Mouse (Mus musculus) urinary bladder, postnatal 36 days (tissue): ENCODE data around the gene Gm11172.
A peak's percentile ranks its signal among the peaks of the same experiment; 100 is the strongest.
"Not testable (repeated sequence)": the region's sequence is repeated elsewhere in the genome, so short reads cannot be mapped to it uniquely, and the experiment has no call there.

ENCODE experiments used
- DNase-seq, 2 experiments: peaks; one replicate each; pipeline ENCODE4 v3.0.0; 2022; ENCODE audit warnings: low spot score in 2 of 2, mixed read lengths in 1 of 2

The Gm11172 gene

DNA sequence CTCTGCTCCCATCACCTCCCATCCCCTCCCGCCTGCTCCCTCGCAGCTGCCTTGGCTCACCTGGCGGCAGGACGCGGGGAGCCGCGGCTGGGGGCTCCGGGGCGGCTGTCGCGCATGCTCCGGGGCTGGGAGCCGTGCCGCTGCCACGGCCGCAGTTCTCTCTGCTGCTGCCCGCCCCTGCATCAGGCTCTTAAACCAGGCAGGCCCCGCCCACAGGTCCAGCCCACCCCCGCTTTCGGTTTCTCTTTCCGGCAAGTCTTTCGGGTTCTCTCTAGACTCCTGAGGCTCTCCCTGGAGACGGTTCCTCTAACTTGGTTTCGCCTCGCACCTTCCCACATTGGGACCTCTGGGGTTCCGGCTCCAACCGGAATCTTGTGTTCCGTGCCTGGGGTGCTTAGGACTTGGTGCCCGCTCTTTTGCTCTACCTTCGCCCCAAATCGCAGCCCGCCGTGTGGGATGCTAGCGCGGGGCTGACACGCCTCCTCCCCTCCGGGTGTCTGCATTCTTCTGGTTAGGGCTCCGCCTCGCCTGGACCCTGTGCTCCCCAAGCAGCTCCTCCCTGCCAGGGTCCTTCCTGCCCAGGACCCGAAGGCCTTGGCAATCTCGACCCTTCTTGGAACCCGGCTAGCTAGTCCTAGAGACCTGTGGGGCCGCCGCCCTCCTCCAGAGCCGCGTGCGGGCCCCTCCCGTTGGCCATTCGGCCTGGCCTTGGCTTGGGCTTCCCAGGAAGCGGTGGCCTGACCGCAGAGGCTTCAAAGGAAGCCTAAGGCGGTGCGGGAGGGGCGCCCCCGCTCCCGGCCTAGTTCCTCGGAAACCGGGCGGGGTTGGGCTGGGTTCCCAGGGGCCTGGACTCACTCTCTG is 27.1 kb upstream of the Gm11172 start, which contains the start of gene Socs1:
Socs1 (minus strand) TSS at position 166 of the 861 bp plus-strand sequence.
- peak; percentile 78 to 89 for DNase-seq

DNA sequence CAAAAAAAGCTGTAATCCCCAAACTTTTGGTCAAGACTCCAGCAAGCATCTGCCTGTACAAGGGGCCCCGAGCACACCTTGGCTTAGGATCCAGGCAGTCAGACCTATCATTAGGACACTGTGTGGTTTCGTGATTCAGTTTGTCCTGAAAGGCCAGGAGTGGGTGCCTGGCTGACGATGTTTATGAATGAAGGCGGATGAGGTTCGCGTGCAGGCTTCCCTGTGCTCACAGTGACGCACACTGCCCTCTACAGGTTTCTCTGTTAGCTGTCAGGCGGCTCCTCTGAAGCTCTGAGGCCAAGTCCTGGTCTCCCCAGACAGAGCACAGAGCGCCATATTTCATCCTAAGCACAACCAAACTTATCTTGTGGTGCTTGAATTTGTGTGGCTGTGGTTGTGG is 26.4 kb upstream of the Gm11172 start:
- peak; percentile 69 to 81 for DNase-seq

DNA sequence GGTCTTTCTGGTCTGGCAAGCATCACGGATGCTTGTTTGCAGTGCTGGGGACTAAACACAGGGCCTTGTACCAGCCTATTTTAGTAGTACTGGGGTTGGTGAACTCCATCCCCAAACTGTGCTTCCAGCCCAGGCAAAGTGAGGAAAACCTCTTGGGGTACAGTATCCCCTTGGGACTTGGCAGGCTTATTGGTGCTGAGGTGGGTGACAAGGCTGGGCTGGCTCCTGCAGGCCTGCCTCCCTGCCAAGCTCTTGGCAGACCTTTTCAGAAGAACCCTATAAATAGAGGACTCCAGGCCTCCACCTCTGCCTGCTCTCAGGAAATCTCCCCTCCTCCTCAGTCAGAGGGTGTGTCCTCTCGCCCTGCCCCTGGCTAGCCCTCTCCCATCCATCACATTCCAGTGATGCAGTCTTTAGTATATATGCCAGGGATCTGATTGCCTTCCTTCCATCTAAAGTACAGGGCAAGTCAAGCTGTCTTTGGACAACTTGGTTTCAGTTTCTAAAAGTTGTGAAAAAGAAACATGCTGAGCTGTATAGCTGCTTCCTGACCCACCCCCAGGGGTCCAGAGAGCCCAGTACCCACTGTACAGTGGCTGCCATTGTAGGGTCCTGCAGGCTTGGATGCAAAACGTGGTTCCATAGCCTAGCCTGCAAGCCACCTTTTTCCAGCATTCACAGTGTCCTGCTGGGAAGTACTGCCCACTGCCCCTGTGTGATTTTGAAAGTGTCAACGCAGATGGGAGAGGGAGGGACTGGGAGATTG is 25.8 kb upstream of the Gm11172 start:
- DNase-seq: no peak

DNA sequence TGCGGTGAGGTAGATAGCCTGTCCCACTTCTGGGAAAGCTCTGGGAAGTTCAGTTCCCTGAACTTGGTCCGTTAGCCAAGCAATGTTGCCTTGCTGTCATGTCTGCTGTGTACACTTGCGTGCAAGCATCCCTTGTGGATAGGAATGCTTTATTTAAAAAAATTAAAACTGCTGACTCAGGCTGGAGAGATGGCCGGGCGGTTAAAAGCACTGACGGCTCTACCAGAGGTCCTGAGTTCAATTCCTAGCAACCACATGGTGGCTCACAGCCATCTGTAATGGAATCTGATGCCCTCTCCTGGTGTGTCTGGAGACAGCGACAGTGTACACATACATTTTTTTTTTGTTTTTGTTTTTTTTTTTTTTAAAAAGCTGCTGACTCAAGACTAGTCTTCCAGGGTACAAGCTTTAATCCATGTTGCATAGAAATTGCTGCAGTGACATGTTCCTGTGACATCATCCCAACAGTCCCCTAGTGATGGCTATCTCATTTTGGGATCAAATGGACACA is 25.1 kb upstream of the Gm11172 start:
- no peak for DNase-seq

DNA sequence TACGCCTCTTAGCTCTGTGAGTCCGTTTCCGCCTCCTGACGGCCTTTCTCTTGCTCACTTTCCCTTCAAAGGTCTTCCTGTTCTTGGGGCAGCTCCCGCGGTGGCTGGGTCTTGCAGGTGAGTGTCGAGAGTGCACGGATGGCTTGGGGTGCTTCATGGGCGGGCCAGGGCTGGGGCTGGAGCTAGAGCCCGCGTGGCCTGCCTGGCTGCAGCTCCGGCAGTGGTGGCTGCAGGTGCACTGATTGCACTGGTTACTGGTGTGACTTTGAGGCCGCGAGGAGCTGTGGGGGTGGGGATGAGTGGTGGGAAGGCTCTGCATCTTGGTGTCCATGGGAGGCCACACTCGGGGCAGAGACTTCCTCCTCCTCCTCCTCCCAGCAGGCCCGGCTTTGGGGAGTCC is 24.4 kb upstream of the Gm11172 start, which contains the start of gene Tnp2:
Tnp2 (minus strand) TSS at position 390 of the 400 bp plus-strand sequence.
- DNase-seq: no peak

- no peak for DNase-seq
Observed at GRCm38 (mm10) chr16:10788866-10789265, 23.8 kb upstream of the Gm11172 start.

GRCm38 (mm10) chr16:10790702-10791101 is 22.0 kb upstream of the Gm11172 start, which contains the start of gene Prm3:
Gene Prm3, minus strand, starts transcription at chr16:10790914.
- no peak for DNase-seq

DNA sequence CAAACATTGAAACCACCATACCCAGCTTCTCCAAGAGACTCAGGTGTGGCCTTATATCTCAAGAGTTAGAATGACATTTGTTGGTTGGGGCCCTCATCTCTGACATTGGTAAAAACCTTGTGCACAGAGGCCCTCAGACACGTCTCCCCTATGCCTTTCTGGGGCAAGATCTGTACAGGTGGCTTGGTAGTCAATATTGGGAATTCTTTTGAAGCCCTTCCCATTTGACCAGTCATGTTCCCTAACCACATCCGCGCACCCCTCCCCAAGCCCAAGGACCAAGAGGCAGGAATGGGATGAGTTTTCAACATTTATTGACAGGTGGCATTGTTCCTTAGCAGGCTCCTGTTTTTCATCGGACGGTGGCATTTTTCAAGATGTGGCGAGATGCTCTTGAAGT is 16.7 kb upstream of the Gm11172 start, which contains the start of gene Prm2:
Prm2 (minus strand) TSS at position 101 of the 400 bp plus-strand sequence.
- DNase-seq: no peak

GRCm38 (mm10) chr16:10802420-10802819 is 10.3 kb upstream of the Gm11172 start:
- DNase-seq: not testable (repeated sequence)

- no peak for DNase-seq
Observed at GRCm38 (mm10) chr16:10805789-10806527, 6.8 kb upstream of the Gm11172 start, which contains the start of gene Prm1. Gene Prm1, minus strand, starts transcription at chr16:10805839.

GRCm38 (mm10) chr16:10810376-10810775 is 2.3 kb upstream of the Gm11172 start:
- DNase-seq: no peak

GRCm38 (mm10) chr16:10813726-10814125 is 1.0 kb downstream of the Gm11172 start:
- DNase-seq: no peak

- DNase-seq: no peak
Observed at GRCm38 (mm10) chr16:10814864-10815263, 2.1 kb downstream of the Gm11172 start.

GRCm38 (mm10) chr16:10818579-10819135 is 5.9 kb downstream of the Gm11172 start:
- no peak for DNase-seq

- DNase-seq: no peak
Observed at GRCm38 (mm10) chr16:10819966-10820365, 7.3 kb downstream of the Gm11172 start.

- no peak for DNase-seq
Observed at GRCm38 (mm10) chr16:10821387-10821786, 8.7 kb downstream of the Gm11172 start.

GRCm38 (mm10) chr16:10824536-10824935 is 11.8 kb downstream of the Gm11172 start:
- DNase-seq: no peak

DNA sequence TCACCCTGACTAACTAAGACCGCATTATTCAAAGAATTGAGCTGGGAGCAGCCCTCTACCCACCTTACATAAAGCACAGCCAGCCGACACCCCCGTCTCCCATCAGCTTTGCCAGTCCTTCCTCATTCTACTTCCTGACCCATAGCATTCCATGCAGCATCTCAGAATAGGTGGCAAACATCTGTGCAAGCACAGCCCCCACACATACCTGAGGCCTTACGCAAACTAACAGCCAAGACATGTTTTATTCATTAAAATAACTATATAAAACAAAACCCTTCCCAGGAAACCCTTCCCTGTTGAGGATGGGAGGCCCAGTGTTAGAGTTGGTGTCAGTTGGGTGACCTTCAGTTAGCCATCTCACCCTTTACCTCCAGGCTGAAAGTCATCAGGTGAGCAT is 13.1 kb downstream of the Gm11172 start:
- no peak for DNase-seq

DNA sequence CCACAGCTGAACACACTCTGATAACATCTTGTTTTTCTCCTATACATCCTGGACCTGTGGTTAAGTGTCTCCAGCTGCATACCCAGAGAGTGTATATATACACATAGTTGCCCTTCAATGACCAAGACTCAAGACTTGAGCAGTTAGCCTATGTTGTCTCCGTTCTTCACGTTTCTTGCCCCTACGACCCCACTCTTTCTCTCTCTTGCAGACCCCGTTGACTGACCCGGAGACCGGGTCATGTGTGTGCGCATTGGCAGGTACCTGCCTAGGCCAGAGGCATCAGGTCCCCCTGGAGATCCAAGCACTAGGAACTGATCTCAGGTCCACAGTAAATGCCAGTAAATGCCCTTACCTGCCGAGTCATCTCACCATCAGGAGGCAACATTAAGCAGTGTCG is 14.6 kb downstream of the Gm11172 start:
- DNase-seq: no peak

DNA sequence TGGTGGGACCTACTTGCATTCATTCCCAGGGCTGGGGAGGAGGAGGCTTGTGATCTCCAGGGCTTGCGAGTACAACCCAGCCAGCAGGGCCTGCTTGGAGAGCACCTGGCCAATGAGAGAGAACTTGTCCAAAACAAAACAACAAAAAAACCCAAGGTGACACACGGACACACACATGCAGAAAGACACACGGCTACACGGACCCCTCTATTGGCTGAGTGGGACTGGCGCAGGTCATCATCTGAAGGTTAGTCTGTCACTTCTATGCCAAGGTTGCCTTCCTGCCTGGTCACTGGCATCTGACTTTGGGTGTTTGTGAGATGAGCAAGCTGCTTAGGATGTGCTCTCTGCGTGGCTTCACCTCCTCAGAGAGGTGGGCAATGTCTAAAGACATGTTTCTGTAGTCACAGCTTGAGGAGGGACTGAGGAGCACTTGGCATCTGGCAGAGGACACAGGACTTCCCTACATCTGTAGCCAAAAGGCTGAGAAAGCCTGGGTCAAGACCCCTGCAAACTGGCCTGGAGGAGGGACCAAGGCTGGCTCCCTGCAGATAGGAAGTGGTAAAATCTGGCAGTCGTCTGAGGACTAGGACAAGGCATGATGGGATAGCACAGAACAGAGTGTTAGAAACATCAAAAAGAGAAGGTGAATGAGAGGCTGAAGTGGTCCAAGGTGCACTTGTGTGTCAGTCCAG is 15.2 kb downstream of the Gm11172 start:
- no peak for DNase-seq

- peak in 1 of 2 experiments; percentile 20 for DNase-seq
Observed at GRCm38 (mm10) chr16:10828461-10828805, 15.7 kb downstream of the Gm11172 start.
